Mouse (Mus musculus): ENCODE data around the gene Plxdc1.
A peak's percentile ranks its signal among the peaks of the same experiment; 100 is the strongest.

Plxdc1 gene

DNA sequence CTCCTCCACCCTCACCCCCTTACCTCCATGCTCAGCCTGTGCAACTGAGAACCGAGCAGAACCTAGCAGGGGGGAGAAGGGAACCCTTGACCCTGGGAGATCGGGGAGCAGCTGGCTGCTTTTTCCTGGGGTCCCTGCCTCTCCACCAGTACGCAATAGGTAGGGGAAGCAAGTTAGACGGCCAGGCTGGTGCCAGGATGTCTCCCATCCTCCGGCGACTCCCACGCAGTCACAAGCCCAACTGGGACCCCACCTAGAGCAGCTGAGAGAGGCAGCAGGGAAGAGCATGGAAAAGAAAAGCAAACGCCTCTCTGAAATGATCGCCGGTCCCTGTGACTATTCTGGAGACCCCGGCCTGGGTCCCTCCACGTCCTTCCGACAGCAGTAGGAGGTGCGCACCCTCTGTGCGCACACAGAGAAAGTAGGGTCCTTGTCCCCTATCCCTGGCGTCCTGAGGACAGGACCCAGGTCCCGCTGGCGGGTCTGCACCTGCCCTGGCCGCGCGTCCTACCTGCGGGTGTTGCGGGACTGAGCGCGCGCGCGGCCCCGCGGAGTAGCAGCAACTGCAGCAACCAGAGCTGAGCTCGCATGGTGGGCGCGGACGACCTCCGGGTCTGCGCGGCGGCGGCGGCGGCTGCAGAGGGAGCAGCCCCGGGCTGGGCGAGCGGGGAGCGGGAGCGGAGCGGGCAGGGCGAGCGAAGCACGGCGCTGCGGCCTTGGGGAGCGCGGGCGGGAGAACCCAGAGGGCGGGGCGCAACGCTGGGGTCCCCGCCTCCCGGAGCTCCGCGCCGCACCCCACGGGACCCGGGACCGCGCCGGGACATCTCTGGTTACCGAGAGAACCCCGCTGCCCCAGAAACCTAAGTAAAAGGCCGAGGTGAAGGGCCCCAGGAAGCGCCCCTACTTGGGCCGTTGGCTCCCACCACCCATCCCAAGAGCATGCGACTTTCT, at the start of gene Plxdc1:
Gene Plxdc1, minus strand, starts transcription at position 718 of the 951 bp plus-strand sequence.
- no peak for DNase-seq (ENCODE audit: extremely low spot score, low read depth, low spot score)

DNA sequence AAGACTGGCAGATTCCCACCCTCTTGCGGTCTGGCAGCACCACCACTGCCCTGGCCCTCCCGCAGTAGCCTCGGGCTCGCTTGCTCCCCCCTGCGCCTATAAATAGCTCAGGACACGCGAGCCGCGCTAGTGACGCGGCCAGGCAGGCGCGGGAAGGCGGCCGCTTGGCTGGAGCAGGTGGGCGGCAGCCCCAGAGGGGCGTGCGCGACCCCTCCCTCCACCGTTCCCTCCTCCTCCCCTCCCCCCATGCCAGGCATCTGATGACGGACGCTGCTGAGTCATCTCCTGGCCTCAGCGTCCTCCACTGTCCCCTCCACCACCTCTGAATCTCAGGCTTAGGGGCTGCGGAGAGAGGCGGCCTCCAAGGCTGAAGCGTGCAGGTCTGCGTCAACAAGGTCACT, 49.7 kb upstream of the Plxdc1 start:
- DNase-seq (ENCODE audit: extremely low spot score, low read depth, low spot score), result no peak

GRCm38 (mm10) chr11:98034840-98035239, 48.6 kb upstream of the Plxdc1 start:
- DNase-seq (ENCODE audit: extremely low spot score, low read depth, low spot score), result no peak

- no peak for DNase-seq (ENCODE audit: extremely low spot score, low read depth, low spot score)
Observed at GRCm38 (mm10) chr11:98034061-98034460, 47.8 kb upstream of the Plxdc1 start.

GRCm38 (mm10) chr11:98031443-98031770, 45.2 kb upstream of the Plxdc1 start:
- DNase-seq (ENCODE audit: extremely low spot score, low read depth, low spot score), result peak; percentile 81

DNA sequence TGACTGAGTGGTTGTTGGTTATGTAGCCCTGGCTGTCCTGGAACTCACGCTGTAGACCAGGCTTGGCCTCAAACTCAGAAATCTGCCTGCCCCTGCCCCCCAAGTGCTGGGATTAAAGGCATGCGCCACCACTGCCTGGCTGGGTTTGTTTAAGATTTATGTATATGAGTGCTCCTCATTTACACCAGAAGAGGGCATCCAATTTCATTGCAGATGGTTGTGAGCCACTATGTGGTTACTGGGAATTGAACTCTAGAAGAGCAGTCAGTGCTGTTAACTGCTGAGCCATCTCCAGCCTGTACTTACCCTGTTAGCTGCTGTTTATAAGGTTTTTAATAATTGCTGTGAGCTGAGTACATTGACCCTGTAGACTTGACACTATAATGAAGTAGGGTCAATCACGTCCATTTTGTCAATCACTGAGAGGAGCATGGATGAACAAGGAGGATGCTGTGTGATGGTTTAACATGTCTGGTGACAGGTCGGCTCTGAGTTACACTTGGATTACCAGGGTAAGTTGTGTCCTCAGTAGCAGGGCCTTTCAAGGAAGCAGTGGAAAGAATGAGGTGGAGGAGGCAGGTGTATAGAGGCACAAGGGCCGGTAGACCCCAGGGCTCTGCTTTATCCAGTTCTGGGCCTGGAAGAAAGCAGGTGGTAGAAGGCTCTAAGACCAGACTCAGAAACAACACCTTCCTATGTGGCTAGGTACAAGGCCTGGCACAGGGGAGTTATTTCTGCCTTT, 44.6 kb upstream of the Plxdc1 start:
- no peak for DNase-seq (ENCODE audit: extremely low spot score, low read depth, low spot score)

GRCm38 (mm10) chr11:98027785-98028184, 41.5 kb upstream of the Plxdc1 start:
- no peak for DNase-seq (ENCODE audit: extremely low spot score, low read depth, low spot score)

- no peak for DNase-seq (ENCODE audit: extremely low spot score, low read depth, low spot score)
Observed at GRCm38 (mm10) chr11:98027297-98027688, 41.0 kb upstream of the Plxdc1 start.

DNA sequence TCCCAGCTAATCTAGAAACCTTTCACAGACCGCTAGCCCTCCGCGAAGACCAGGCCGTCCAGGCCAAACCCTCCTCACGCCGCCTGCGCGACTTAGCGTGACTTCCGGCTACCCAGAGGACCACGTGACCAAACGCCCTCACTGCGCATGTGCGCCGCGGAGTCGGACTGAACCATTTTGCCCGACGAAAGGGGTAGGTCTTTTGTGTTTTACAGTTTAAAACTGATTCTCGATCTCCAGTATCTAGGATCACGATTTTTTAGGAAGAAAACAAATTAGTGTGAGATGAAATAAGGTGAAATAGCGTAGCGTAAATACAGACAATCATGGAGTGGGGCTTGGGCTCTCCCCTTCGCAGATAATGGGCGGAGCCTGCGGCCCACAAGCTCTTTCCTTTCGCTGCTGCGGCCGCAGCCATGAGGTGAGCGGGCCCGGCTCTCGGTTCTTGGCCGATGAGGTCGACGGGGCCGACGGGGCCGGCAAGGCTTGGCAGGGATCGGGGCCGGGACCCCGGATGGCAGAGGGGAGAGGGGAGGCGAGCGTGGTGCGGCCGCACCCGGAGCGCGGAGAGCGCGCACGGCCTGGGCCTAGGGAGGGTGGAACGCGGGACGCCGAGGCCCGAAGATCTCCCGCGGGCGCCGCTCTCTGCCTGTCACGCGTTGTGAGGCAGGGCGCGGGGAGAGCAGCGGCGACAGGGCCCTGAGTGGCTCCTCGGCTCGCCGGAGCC, 40.5 kb upstream of the Plxdc1 start, which contains the start of gene Rpl19:
Gene Rpl19, plus strand, starts transcription at position 141 of the 727 bp plus-strand sequence.
- peak; percentile 99 for DNase-seq (ENCODE audit: extremely low spot score, low read depth, low spot score)

GRCm38 (mm10) chr11:98026248-98026569, 40.0 kb upstream of the Plxdc1 start:
- no peak for DNase-seq (ENCODE audit: extremely low spot score, low read depth, low spot score)

DNA sequence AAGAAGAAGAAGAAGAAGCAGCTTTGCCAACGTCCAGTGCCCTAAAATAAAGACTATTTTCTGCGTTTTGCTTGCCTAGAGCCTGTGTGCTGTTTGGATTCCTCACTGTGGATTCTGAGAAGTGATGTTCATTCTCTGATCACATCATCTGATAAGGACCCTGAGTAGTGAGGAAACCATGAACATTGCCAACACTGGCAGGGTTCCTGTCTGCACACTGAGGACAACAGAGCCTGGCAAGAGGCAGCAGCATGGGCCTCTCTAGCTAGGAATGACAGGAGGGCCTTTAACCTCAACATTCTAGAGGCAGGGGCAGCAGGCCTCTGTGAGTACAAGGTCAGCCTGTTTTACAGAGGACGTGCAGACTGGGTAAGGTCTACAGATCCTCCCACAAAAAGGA, 38.3 kb upstream of the Plxdc1 start:
- DNase-seq (ENCODE audit: extremely low spot score, low read depth, low spot score), result no peak

DNA sequence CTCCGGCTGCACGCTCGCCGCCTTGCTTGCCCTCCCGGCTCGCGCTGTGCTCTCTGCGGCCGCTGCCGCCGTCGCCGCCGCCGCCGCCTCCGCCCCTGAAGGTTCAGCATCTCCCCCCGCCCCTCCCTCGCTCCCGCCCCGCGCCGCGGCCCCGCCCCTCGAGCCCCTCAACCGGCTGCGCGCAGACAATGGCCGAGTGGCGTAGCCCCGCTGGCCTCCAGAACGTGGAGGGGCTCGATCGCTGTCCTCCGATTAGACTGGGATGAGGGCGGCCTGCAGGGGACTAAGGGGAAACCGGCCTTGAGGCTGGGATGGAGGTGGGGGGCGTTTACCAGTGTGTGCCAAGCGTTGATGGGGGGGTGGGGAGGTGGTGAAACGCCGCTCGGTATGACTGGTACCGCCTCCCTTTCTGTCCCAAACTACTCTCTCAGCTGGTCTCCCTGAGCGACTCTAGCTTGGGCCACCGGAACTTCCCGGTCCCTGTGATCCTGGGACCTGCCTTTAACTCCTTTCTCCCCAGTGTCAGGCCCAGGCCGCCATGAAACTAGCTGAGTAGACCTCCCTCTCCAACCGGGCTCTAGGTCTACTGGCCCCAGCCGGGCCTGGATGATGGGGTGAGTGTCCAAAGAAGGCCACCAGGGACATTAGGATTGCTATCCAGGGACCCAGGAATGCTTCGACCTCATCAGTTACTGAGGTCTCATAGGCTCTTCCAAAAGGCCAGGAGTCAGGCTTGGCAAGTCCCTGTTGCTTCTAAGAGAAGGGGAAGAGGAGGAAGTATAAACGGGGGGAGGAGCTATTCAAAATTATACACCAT, 36.5 kb upstream of the Plxdc1 start, which contains the start of gene Cacnb1:
Gene Cacnb1, minus strand, starts transcription at position 480 of the 817 bp plus-strand sequence.
- no peak for DNase-seq (ENCODE audit: extremely low spot score, low read depth, low spot score)

DNA sequence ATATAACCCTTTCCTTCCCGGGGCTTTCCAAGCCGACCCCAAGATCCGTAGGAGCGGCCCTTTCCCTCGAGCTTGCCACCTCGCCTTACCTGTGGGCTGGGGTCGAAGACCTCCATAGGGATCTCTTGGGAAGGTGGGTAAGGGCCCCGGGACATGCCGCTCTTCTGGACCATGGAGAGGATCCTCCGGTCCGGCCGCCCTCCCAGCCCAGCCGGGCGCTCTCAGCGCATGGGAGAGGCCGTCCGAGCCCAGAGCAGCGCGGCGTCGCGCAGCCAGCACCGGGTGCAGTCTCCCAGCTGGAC, 36.0 kb upstream of the Plxdc1 start:
- no peak for DNase-seq (ENCODE audit: extremely low spot score, low read depth, low spot score)

DNA sequence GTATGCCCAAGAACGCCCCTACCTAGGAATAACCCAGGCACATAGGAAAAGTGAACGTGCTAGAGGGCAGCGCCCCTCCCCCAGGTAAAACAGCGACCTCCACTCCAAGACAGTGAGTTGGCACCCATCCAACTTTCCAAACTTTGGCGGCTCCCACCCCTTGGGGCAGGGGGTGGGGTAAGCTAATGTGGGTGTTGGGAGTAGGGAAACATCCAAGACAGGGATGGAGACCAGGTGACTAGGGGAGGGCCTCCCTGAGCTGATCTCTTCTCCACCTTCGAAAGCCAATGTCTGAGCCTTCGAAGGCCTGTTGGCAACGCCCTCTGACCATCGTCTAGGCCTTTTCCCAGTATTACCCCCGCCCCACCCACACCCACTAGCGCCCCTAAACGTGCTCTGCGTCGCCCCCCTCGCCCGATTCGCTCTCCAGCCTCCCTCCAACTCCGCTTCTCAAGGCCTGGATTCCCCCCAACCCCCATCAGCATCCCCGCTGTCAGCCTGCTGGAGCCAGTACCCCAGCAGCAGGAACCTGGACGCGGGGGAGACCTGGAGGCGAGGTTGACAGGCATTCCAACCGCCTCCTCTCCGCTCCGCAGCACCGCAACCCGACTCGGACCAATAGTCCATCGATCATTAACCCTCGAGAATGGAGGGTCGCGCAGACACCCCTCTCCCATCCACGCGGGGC, 35.5 kb upstream of the Plxdc1 start:
- no peak for DNase-seq (ENCODE audit: extremely low spot score, low read depth, low spot score)

DNA sequence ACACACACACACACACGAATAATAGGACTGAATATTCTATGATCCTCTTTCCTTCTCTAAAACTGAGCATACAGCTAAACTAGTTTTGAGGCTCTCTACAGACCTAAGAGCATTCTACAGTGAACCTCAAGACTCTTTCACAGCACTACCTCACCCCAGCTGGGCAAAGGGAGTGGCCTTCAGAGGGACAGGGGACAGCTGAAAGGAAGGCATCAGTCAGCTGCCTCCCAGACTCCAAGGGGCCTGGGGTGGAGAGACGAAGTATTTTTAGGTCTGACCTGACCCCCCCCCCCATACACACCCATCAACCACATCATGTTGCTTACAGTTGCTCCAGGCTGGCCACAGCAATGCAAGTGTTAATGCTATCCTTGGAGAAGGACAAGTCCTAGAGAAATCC, 34.9 kb upstream of the Plxdc1 start:
- no peak for DNase-seq (ENCODE audit: extremely low spot score, low read depth, low spot score)

DNA sequence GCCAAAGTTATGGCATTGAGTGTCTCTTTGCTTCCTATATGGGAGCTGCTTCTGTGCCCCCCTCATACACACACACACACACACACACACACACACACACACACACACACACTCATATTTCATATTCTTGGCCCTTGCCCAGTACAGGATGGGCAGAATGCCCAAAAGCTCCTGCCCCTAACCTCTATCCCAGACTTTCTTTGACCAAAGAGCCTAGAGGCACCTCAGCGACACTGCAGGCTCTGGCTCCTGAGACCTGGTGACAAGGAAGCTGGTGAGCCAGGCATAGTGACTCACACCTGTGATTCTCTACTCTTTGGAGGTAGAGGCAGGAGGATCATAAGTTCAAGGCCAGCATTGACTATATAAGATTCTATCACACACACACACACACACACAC, 34.5 kb upstream of the Plxdc1 start:
- DNase-seq (ENCODE audit: extremely low spot score, low read depth, low spot score), result no peak

GRCm38 (mm10) chr11:98019883-98020610, 33.8 kb upstream of the Plxdc1 start:
- no peak for DNase-seq (ENCODE audit: extremely low spot score, low read depth, low spot score)

- DNase-seq (ENCODE audit: extremely low spot score, low read depth, low spot score), result no peak
Observed at GRCm38 (mm10) chr11:98018858-98019641, 32.8 kb upstream of the Plxdc1 start.

- no peak for DNase-seq (ENCODE audit: extremely low spot score, low read depth, low spot score)
Observed at GRCm38 (mm10) chr11:98018222-98018621, 32.0 kb upstream of the Plxdc1 start.

All from hindlimb bud, embryonic 11.5 days (tissue).